ENCODE assay signal across 14 mouse cellular contexts in genomic region chr11:106817808-106818207, GRCm38 (mm10). TPM values are rescaled to one million over a fixed set of nuclear protein-coding genes. Genes with fewer than 3 reads are reported as not detected.
DNase-seq lines count a peak whose midpoint lies in the region; ATAC-seq and TF ChIP-seq lines count a peak whose summit lies in the region.
"Had no signal": no experiment of that assay in that cellular context is flagged by ENCODE, and none has a peak within 500 bp of the region (broad histone marks: within the 10 kb centered on the region; RNA-seq: fewer than 3 reads in every experiment).

No protein-coding gene starts in this region.

- peaks cover 62% of the 10 kb centered on the region for H3K4me1 ChIP-seq in heart, embryonic 13.5 days
- no peaks in the 10 kb centered on the region for H3K4me1 ChIP-seq in thymus, adult 2 months (replicated peaks; ENCODE audit: control insufficient read depth, insufficient read depth, low read length)

- WGBS in heart, embryonic 13.5 days: 78% methylated on average over 6 of the region's 6 CpGs
- WGBS in thymus, adult 2 months: 95% methylated on average over 6 of the region's 6 CpGs

- no peaks in the 10 kb centered on the region for H3K27me3 ChIP-seq in heart, embryonic 13.5 days (replicated peaks)
- no peaks in the 10 kb centered on the region for H3K27me3 ChIP-seq in thymus, adult 2 months (ENCODE audit: control insufficient read depth, insufficient read depth, low read length)
- H3K27me3 ChIP-seq: embryonic facial prominence, embryonic 13.5 days; limb, embryonic 12.5 days; megakaryocyte, embryonic 14.5 days had no signal

- 0 out of 2 replicates have a peak overlapping the region, but pooled peaks have one; percentile 30 for H3K9ac ChIP-seq in heart, embryonic 13.5 days
- H3K9ac ChIP-seq: limb, embryonic 12.5 days had no signal

- no peaks in the 10 kb centered on the region for H3K9me3 ChIP-seq in heart, embryonic 13.5 days
- H3K9me3 ChIP-seq: embryonic facial prominence, embryonic 13.5 days; limb, embryonic 12.5 days; megakaryocyte, embryonic 14.5 days had no signal

- no peak for TF ChIP-seq POLR2A in thymus, adult 2 months (IDR thresholded peaks at IDR 0.05; ENCODE audit: control insufficient read depth, extremely low read depth, insufficient read depth, low read length, poor library complexity)

- no peak for ATAC-seq in heart, embryonic 13.5 days (ENCODE audit: extremely low read depth, insufficient number of reproducible peaks, low FRiP score, low TSS enrichment)
- no peak for ATAC-seq in erythroid progenitor cell, adult 5-6 weeks (replicated peaks; ENCODE audit: low FRiP score, poor library complexity, severe bottlenecking)
- ATAC-seq: intestine, embryonic 16.5 days had no signal

- peak overlapping the region; percentile 75 for H3K27ac ChIP-seq in heart, embryonic 13.5 days (replicated peaks)
- H3K27ac ChIP-seq in thymus, adult 2 months (ENCODE audit: control insufficient read depth, insufficient read depth, low read length): no peak overlapping the region
- H3K27ac ChIP-seq: limb, embryonic 12.5 days had no signal

- H3K36me3 ChIP-seq in heart, embryonic 13.5 days: peaks cover 87% of the 10 kb centered on the region
- H3K36me3 ChIP-seq in thymus, adult 2 months (ENCODE audit: control insufficient read depth, insufficient read depth, low read length): peaks cover 65% of the 10 kb centered on the region

- TF ChIP-seq CTCF in thymus, adult 2 months (IDR thresholded peaks at IDR 0.05; ENCODE audit: borderline replicate concordance, control insufficient read depth, extremely low read depth, insufficient read depth, low read length, poor library complexity): no peak

- DNase-seq in heart, postnatal 25 days (ENCODE audit: low spot score): no peak
- DNase-seq in retina, postnatal 1 day: peak; percentile 31
- DNase-seq in retina, embryonic 14.5 days (ENCODE audit: low spot score): no peak
- peak; percentile 86 to 87 for DNase-seq in cerebellum, postnatal 36 days
- no peak for DNase-seq in urinary bladder, postnatal 10 days (ENCODE audit: low spot score)
- DNase-seq in thymus, adult 2 months: no peak
- DNase-seq: layer of hippocampus, adult 9-11 months; lung, adult 2 months had no signal

- H3K4me3 ChIP-seq in heart, embryonic 13.5 days: no peak overlapping the region
- H3K4me3 ChIP-seq in thymus, adult 2 months (ENCODE audit: control insufficient read depth, insufficient read depth, low read length): no peak overlapping the region
- H3K4me3 ChIP-seq: embryonic facial prominence, embryonic 13.5 days; limb, embryonic 12.5 days; megakaryocyte, embryonic 14.5 days had no signal

- H3K4me2 ChIP-seq in heart, embryonic 13.5 days: peak overlapping the region; percentile 58; the same call in 1 of the 2 replicates
- H3K4me2 ChIP-seq: embryonic facial prominence, embryonic 13.5 days; limb, embryonic 12.5 days had no signal

- intact Hi-C loops in heart, postnatal 25 days (cut with DNase I): no loop called here

RNA-seq across cellular contexts. Expression of gene Cep95, which starts 28.8 kb away (rescaled TPM):
- polyA plus RNA-seq in heart, embryonic 13.5 days (2015; fragmentation: Nextera tagmentation; extraction: Ambion mirVana): 11.5 and 13.7 TPM in 2 replicates
- total RNA-seq in heart, postnatal 25 days (2021): 1 to 10 TPM; 5.9 to 7.3 TPM
- 9.0 and 10.4 TPM in 2 replicates for polyA plus RNA-seq in thymus, adult 2 months (2012; rRNA removed)
- total RNA-seq in erythroid progenitor cell, adult 5-6 weeks (2015; ENCODE audit: low replicate concordance): 60.8 and 66.3 TPM in 2 replicates
- 39.8 and 61.5 TPM in 2 replicates for total RNA-seq in erythroid progenitor cell, adult 5-6 weeks (2017; ENCODE audit: low replicate concordance)

RNA-seq across cellular contexts. Expression of gene Ddx5, which starts 28.8 kb away (rescaled TPM):
- polyA plus RNA-seq in heart, embryonic 13.5 days (2015; fragmentation: Nextera tagmentation; extraction: Ambion mirVana): 192 and 199 TPM in 2 replicates
- 100 to 1,000 TPM; 310 to 351 TPM for total RNA-seq in heart, postnatal 25 days (2021)
- 722 and 855 TPM in 2 replicates for polyA plus RNA-seq in thymus, adult 2 months (2012; rRNA removed)
- 493 and 595 TPM in 2 replicates for total RNA-seq in erythroid progenitor cell, adult 5-6 weeks (2015; ENCODE audit: low replicate concordance)
- 692 and 836 TPM in 2 replicates for total RNA-seq in erythroid progenitor cell, adult 5-6 weeks (2017; ENCODE audit: low replicate concordance)

RNA-seq across cellular contexts. Expression of gene Polg2, which starts 38.5 kb away (rescaled TPM):
- 6.1 and 6.5 TPM in 2 replicates for polyA plus RNA-seq in heart, embryonic 13.5 days (2015; fragmentation: Nextera tagmentation; extraction: Ambion mirVana)
- 1 to 10 TPM; 4.2 to 4.9 TPM for total RNA-seq in heart, postnatal 25 days (2021)
- polyA plus RNA-seq in thymus, adult 2 months (2012; rRNA removed): 11.1 and 11.8 TPM in 2 replicates
- total RNA-seq in erythroid progenitor cell, adult 5-6 weeks (2015; ENCODE audit: low replicate concordance): 3.2 and 4.6 TPM in 2 replicates
- total RNA-seq in erythroid progenitor cell, adult 5-6 weeks (2017; ENCODE audit: low replicate concordance): 1.4 and 3.9 TPM in 2 replicates

Comparison
In these comparisons a context has a peak if more than half of its experiments do, and no peak if none do; other contexts are left out.
1. DNase-seq: peak in retina, postnatal 1 day (single experiment) and cerebellum, postnatal 36 days (2 of 2); none in heart, postnatal 25 days (single experiment), retina, embryonic 14.5 days (single experiment), urinary bladder, postnatal 10 days (single experiment) and thymus, adult 2 months (single experiment).
2. RNA of gene Cep95, which starts 28.8 kb away (total RNA-seq): 39.8 to 66.3 TPM in erythroid progenitor cell, adult 5-6 weeks; 5.9 to 7.3 TPM in heart, postnatal 25 days; every median in the first group is over 4 times any median in the second.